Mouse (Mus musculus): ENCODE measurements around the gene Ptprf.

GRCm38 (mm10) chr4:118256217-118256616, 35.0 kb downstream of the Ptprf start:
- TF ChIP-seq GATA1 (IDR thresholded peaks at IDR 0.05; ENCODE audit: low read length) (no peak), TAL1 (IDR thresholded peaks at IDR 0.05; ENCODE audit: low read length) (no peak)

Data from erythroblast, embryonic 14.5 days (primary cell).